Mouse (Mus musculus): Measurements from ENCODE around the gene Ptprt.

Ptprt gene

GRCm38 (mm10) chr2:161668302-161668986, 992.5 kb downstream of the Ptprt start:
- DNase-seq (ENCODE audit: low spot score), result no peak

GRCm38 (mm10) chr2:161661912-161662311, 999.0 kb downstream of the Ptprt start:
- no peak for DNase-seq (ENCODE audit: low spot score)

- peak; percentile 55 for DNase-seq (ENCODE audit: low spot score)
These were observed 1000.1 kb downstream of the Ptprt start for GRCm38 (mm10) chr2:161660827-161661226.

GRCm38 (mm10) chr2:161657046-161657445, 1003.9 kb downstream of the Ptprt start:
- no peak for DNase-seq (ENCODE audit: low spot score)

- DNase-seq (ENCODE audit: low spot score), result no peak
These were observed 1004.3 kb downstream of the Ptprt start for GRCm38 (mm10) chr2:161656632-161657031.

GRCm38 (mm10) chr2:161640805-161641204, 1020.1 kb downstream of the Ptprt start:
- DNase-seq (ENCODE audit: low spot score), result no peak

GRCm38 (mm10) chr2:161634084-161634483, 1026.9 kb downstream of the Ptprt start:
- DNase-seq (ENCODE audit: low spot score), result no peak

GRCm38 (mm10) chr2:161625896-161626295, 1035.1 kb downstream of the Ptprt start:
- no peak for DNase-seq (ENCODE audit: low spot score)

- peak; percentile 3 for DNase-seq (ENCODE audit: low spot score)
These were observed 1052.5 kb downstream of the Ptprt start for GRCm38 (mm10) chr2:161608401-161608800.

- no peak for DNase-seq (ENCODE audit: low spot score)
These were observed 1053.6 kb downstream of the Ptprt start for GRCm38 (mm10) chr2:161607372-161607771.

- peak; percentile 8 for DNase-seq (ENCODE audit: low spot score)
These were observed 1060.6 kb downstream of the Ptprt start for GRCm38 (mm10) chr2:161600206-161600808.

GRCm38 (mm10) chr2:161593391-161594152, 1067.4 kb downstream of the Ptprt start:
- DNase-seq (ENCODE audit: low spot score), result no peak

- DNase-seq (ENCODE audit: low spot score), result no peak
These were observed 1086.5 kb downstream of the Ptprt start for GRCm38 (mm10) chr2:161574401-161574800.

GRCm38 (mm10) chr2:161572201-161572600, 1088.7 kb downstream of the Ptprt start:
- DNase-seq (ENCODE audit: low spot score), result no peak

- no peak for DNase-seq (ENCODE audit: low spot score)
These were observed 1090.5 kb downstream of the Ptprt start for GRCm38 (mm10) chr2:161570236-161570995.

- DNase-seq (ENCODE audit: low spot score), result no peak
These were observed 1099.4 kb downstream of the Ptprt start for GRCm38 (mm10) chr2:161561502-161561901.

- DNase-seq (ENCODE audit: low spot score), result no peak
These were observed 1103.1 kb downstream of the Ptprt start for GRCm38 (mm10) chr2:161557874-161558273.

GRCm38 (mm10) chr2:161553651-161554050, 1107.3 kb downstream of the Ptprt start:
- DNase-seq (ENCODE audit: low spot score), result no peak

- no peak for DNase-seq (ENCODE audit: low spot score)
These were observed 1108.9 kb downstream of the Ptprt start for GRCm38 (mm10) chr2:161552011-161552410.

- DNase-seq (ENCODE audit: low spot score), result no peak
These were observed 1111.4 kb downstream of the Ptprt start for GRCm38 (mm10) chr2:161549577-161549976.

GRCm38 (mm10) chr2:161547318-161547717, 1113.6 kb downstream of the Ptprt start:
- DNase-seq (ENCODE audit: low spot score), result no peak

- no peak for DNase-seq (ENCODE audit: low spot score)
These were observed 1115.5 kb downstream of the Ptprt start for GRCm38 (mm10) chr2:161545406-161545805.

All from embryo, embryonic 10.5 days (tissue).